Mouse (Mus musculus) lung, adult 2 months (tissue): ENCODE data around the gene Ctxn1.

Experiments used
- CTCF ChIP-seq: fragments of 200-500 bp; IDR thresholded peaks from 2 replicates; pipeline ENCODE4 v1.5.1; 2011; ENCODE audit warnings: mild to moderate bottlenecking, low read length, control low read depth; ENCODE audit not compliant: insufficient read depth
- POLR2A ChIP-seq: fragments of 200-500 bp; IDR thresholded peaks from 2 replicates; pipeline ENCODE4 v1.6.1; 2011; ENCODE audit warnings: low read depth, mild to moderate bottlenecking, control low read depth, low read length, borderline replicate concordance; ENCODE audit errors: extremely low read depth

DNA sequence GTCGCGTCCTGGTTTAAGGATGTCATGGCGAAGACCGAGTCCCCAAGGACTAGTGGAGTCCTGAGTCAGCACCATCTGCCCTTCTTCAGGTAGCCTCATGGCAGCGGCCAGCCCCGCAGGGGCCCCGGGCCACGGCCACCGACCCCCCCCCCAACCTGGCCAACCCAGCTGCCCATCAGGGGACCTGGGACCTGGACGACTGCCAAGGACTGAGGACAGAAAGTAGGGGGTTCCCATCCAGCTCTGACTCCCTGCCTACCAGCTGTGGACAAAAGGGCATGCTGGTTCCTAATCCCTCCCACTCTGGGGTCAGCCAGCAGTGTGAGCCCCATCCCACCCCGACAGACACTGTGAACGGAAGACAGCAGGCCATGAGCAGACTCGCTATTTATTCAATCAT lies 13.3 kb downstream of the Ctxn1 start:
- TF ChIP-seq POLR2A (no peak), CTCF (no peak)
